Mouse (Mus musculus) spleen, adult 18-20 months (tissue): ENCODE measurements around the gene Capn8.
A peak's percentile ranks its signal among the peaks of the same experiment; 100 is the strongest.

Source experiments
- DNase-seq, 2 experiments: peaks; one replicate each; pipeline ENCODE4 v3.0.0; 2022; ENCODE audit warnings: mixed read lengths in 2 of 2

Gene Capn8

GRCm38 (mm10) chr1:182553649-182554375 lies 11.0 kb upstream of the Capn8 start:
- peak in 1 of 2 experiments; percentile 25 for DNase-seq

- DNase-seq: no peak
Observed at GRCm38 (mm10) chr1:182558271-182558670, 6.5 kb upstream of the Capn8 start.

GRCm38 (mm10) chr1:182559530-182559929 lies 5.3 kb upstream of the Capn8 start:
- no peak for DNase-seq

- no peak for DNase-seq
Observed at GRCm38 (mm10) chr1:182560390-182561098, 4.3 kb upstream of the Capn8 start.

GRCm38 (mm10) chr1:182561945-182562514 lies 2.8 kb upstream of the Capn8 start:
- DNase-seq: no peak

GRCm38 (mm10) chr1:182562576-182563370 lies 2.0 kb upstream of the Capn8 start:
- no peak for DNase-seq

GRCm38 (mm10) chr1:182565351-182565835 lies 586 bp downstream of the Capn8 start:
- DNase-seq: no peak

GRCm38 (mm10) chr1:182571148-182571547 lies 6.3 kb downstream of the Capn8 start:
- no peak for DNase-seq

GRCm38 (mm10) chr1:182571973-182572372 lies 7.2 kb downstream of the Capn8 start:
- DNase-seq: no peak

GRCm38 (mm10) chr1:182573856-182574665 lies 9.3 kb downstream of the Capn8 start:
- no peak for DNase-seq

- no peak for DNase-seq
Observed at GRCm38 (mm10) chr1:182574666-182575049, 9.9 kb downstream of the Capn8 start.

- DNase-seq: no peak
Observed at GRCm38 (mm10) chr1:182584169-182584568, 19.4 kb downstream of the Capn8 start.

GRCm38 (mm10) chr1:182585162-182585840 lies 20.5 kb downstream of the Capn8 start:
- DNase-seq: no peak

GRCm38 (mm10) chr1:182587706-182588105 lies 22.9 kb downstream of the Capn8 start:
- DNase-seq: no peak

GRCm38 (mm10) chr1:182591491-182591890 lies 26.7 kb downstream of the Capn8 start:
- no peak for DNase-seq

GRCm38 (mm10) chr1:182592436-182592835 lies 27.6 kb downstream of the Capn8 start:
- no peak for DNase-seq

GRCm38 (mm10) chr1:182605330-182606150 lies 40.7 kb downstream of the Capn8 start:
- no peak for DNase-seq

GRCm38 (mm10) chr1:182609701-182610335 lies 45.0 kb downstream of the Capn8 start:
- DNase-seq: no peak

- no peak for DNase-seq
Observed at GRCm38 (mm10) chr1:182615465-182615864, 50.7 kb downstream of the Capn8 start.
